Mouse (Mus musculus): ENCODE measurements around the gene Camk1.

Gene Camk1

GRCm38 (mm10) chr6:113306322-113306985 is 37.3 kb downstream of the Camk1 start:
- DNase-seq (ENCODE audit: low read depth), result peak; percentile 100

- DNase-seq (ENCODE audit: low read depth), result peak; percentile 82
Measured at GRCm38 (mm10) chr6:113302258-113302657, 41.5 kb downstream of the Camk1 start.

- no peak for DNase-seq (ENCODE audit: low read depth)
Measured at GRCm38 (mm10) chr6:113301350-113301749, 42.4 kb downstream of the Camk1 start.

GRCm38 (mm10) chr6:113296639-113297038 is 47.1 kb downstream of the Camk1 start:
- DNase-seq (ENCODE audit: low read depth), result peak; percentile 83

GRCm38 (mm10) chr6:113296046-113296445 is 47.7 kb downstream of the Camk1 start:
- DNase-seq (ENCODE audit: low read depth), result no peak

GRCm38 (mm10) chr6:113292938-113293337 is 50.8 kb downstream of the Camk1 start:
- DNase-seq (ENCODE audit: low read depth), result peak; percentile 70

- DNase-seq (ENCODE audit: low read depth), result no peak
Measured at GRCm38 (mm10) chr6:113290346-113290745, 53.4 kb downstream of the Camk1 start.

- no peak for DNase-seq (ENCODE audit: low read depth)
Measured at GRCm38 (mm10) chr6:113289346-113289745, 54.4 kb downstream of the Camk1 start.

GRCm38 (mm10) chr6:113287236-113287635 is 56.5 kb downstream of the Camk1 start:
- DNase-seq (ENCODE audit: low read depth), result no peak

GRCm38 (mm10) chr6:113286316-113286715 is 57.5 kb downstream of the Camk1 start:
- no peak for DNase-seq (ENCODE audit: low read depth)

GRCm38 (mm10) chr6:113284931-113285330 is 58.9 kb downstream of the Camk1 start:
- DNase-seq (ENCODE audit: low read depth), result no peak
